Mouse (Mus musculus) brain, embryonic 18.5 days (tissue): Measurements from ENCODE around the gene Snx29.

Experiments used
- DNase-seq: peaks from one replicate; pipeline ENCODE4 v3.0.0-alpha.2; 2012; ENCODE audit warnings: low read depth, low spot score

Gene Snx29

GRCm38 (mm10) chr16:11589782-11590695, 267.3 kb downstream of the Snx29 start:
- DNase-seq = no peak

- no peak for DNase-seq
Observed at GRCm38 (mm10) chr16:11596599-11596998, 273.9 kb downstream of the Snx29 start.

- DNase-seq = no peak
Observed at GRCm38 (mm10) chr16:11597769-11598168, 275.1 kb downstream of the Snx29 start.

GRCm38 (mm10) chr16:11599523-11599922, 276.8 kb downstream of the Snx29 start:
- DNase-seq = no peak

GRCm38 (mm10) chr16:11601336-11602082, 278.8 kb downstream of the Snx29 start:
- no peak for DNase-seq

- no peak for DNase-seq
Observed at GRCm38 (mm10) chr16:11603667-11604422, 281.1 kb downstream of the Snx29 start.

- DNase-seq = no peak
Observed at GRCm38 (mm10) chr16:11612526-11613126, 289.9 kb downstream of the Snx29 start.

- no peak for DNase-seq
Observed at GRCm38 (mm10) chr16:11614401-11615014, 291.8 kb downstream of the Snx29 start.

GRCm38 (mm10) chr16:11615633-11616032, 292.9 kb downstream of the Snx29 start:
- no peak for DNase-seq

GRCm38 (mm10) chr16:11619951-11620350, 297.2 kb downstream of the Snx29 start:
- no peak for DNase-seq

GRCm38 (mm10) chr16:11621042-11621441, 298.3 kb downstream of the Snx29 start:
- DNase-seq = no peak

- DNase-seq = no peak
Observed at GRCm38 (mm10) chr16:11621664-11622063, 299.0 kb downstream of the Snx29 start.

GRCm38 (mm10) chr16:11623032-11623431, 300.3 kb downstream of the Snx29 start:
- no peak for DNase-seq

GRCm38 (mm10) chr16:11624121-11624520, 301.4 kb downstream of the Snx29 start:
- DNase-seq = no peak

GRCm38 (mm10) chr16:11626004-11626481, 303.3 kb downstream of the Snx29 start:
- no peak for DNase-seq

GRCm38 (mm10) chr16:11626616-11627015, 303.9 kb downstream of the Snx29 start:
- no peak for DNase-seq

- no peak for DNase-seq
Observed at GRCm38 (mm10) chr16:11627866-11628638, 305.3 kb downstream of the Snx29 start.

- DNase-seq = no peak
Observed at GRCm38 (mm10) chr16:11629704-11630103, 307.0 kb downstream of the Snx29 start.

GRCm38 (mm10) chr16:11630489-11630888, 307.8 kb downstream of the Snx29 start:
- DNase-seq = no peak

- DNase-seq = no peak
Observed at GRCm38 (mm10) chr16:11632205-11632747, 309.6 kb downstream of the Snx29 start.
